Comparison of ENCODE assay signal across 21 mouse cellular contexts in genomic region chr15:70764045-70764444, GRCm38 (mm10).
A peak's percentile ranks its signal among the peaks of the same experiment; 100 is the strongest.
DNase-seq lines count a peak whose midpoint lies in the region; ATAC-seq and TF ChIP-seq lines count a peak whose summit lies in the region.
"Had no signal": no experiment of that assay in that cellular context is flagged by ENCODE, and none has a peak within 500 bp of the region (broad histone marks: within the 10 kb centered on the region; RNA-seq: fewer than 3 reads in every experiment).

No protein-coding gene starts in this region.

- DNase-seq in forebrain, embryonic 11.5 days (ENCODE audit: low spot score), result no peak
- no peak for DNase-seq in forebrain, embryonic 10.5 days (ENCODE audit: extremely low spot score, low spot score)
- DNase-seq in lung, embryonic 14.5 days, result peak; percentile 18
- no peak for DNase-seq in lung, postnatal 25 days (ENCODE audit: low spot score)
- DNase-seq in forebrain, embryonic 14.5 days (ENCODE audit: low spot score), result peak; percentile 63
- peak; percentile 4 to 28 for DNase-seq in layer of hippocampus, postnatal 36 days
- DNase-seq in lung, postnatal 14 days, result no peak
- no peak for DNase-seq in thymus, postnatal 14 days
- DNase-seq: adrenal gland, adult 8-10 months; cerebellum, adult 11 months; cerebellum, postnatal 14 days; gastrocnemius, postnatal 36 days; kidney, adult 11 months; kidney, postnatal 10 days; liver, embryonic 13.5 days; retina, postnatal 1 day; right cerebral cortex, postnatal 4 days had no signal

- no peak overlapping the region for H3K4me3 ChIP-seq in forebrain, embryonic 11.5 days (ENCODE audit: low read depth, low read length)
- H3K4me3 ChIP-seq in forebrain, embryonic 10.5 days, result no peak overlapping the region
- H3K4me3 ChIP-seq in lung, embryonic 14.5 days (ENCODE audit: low read depth, low read length), result no peak overlapping the region
- H3K4me3 ChIP-seq in forebrain, embryonic 14.5 days (ENCODE audit: low read depth, low read length), result no peak overlapping the region
- H3K4me3 ChIP-seq: embryonic facial prominence, embryonic 13.5 days; hindbrain, embryonic 10.5 days; limb, embryonic 12.5 days; liver, embryonic 13.5 days; lung, embryonic 15.5 days had no signal

- H3K4me1 ChIP-seq in forebrain, embryonic 11.5 days (replicated peaks; ENCODE audit: control insufficient read depth, insufficient read depth, low read length), result no peaks in the 10 kb centered on the region
- H3K4me1 ChIP-seq in forebrain, embryonic 10.5 days, result 0 out of 2 replicates have a peak, but pooled peaks cover 3% of the 10 kb centered on the region
- no peaks in the 10 kb centered on the region for H3K4me1 ChIP-seq in lung, embryonic 14.5 days (ENCODE audit: insufficient read depth)
- no peaks in the 10 kb centered on the region for H3K4me1 ChIP-seq in forebrain, embryonic 14.5 days (ENCODE audit: control insufficient read depth, insufficient read depth, low read length)
- H3K4me1 ChIP-seq: embryonic facial prominence, embryonic 13.5 days; hindbrain, embryonic 10.5 days; limb, embryonic 12.5 days; liver, embryonic 13.5 days; lung, embryonic 15.5 days had no signal

- no peak overlapping the region for H3K27ac ChIP-seq in forebrain, embryonic 11.5 days (ENCODE audit: low read depth, low read length)
- no peak overlapping the region for H3K27ac ChIP-seq in forebrain, embryonic 10.5 days
- no peak overlapping the region for H3K27ac ChIP-seq in lung, embryonic 14.5 days (ENCODE audit: low read depth)
- no peak overlapping the region for H3K27ac ChIP-seq in forebrain, embryonic 14.5 days (ENCODE audit: low read depth, low read length)
- H3K27ac ChIP-seq: embryonic facial prominence, embryonic 13.5 days; hindbrain, embryonic 10.5 days; limb, embryonic 12.5 days; liver, embryonic 13.5 days; lung, embryonic 15.5 days had no signal

- TF ChIP-seq CTCF in lung, embryonic 14.5 days (IDR thresholded peaks at IDR 0.05; ENCODE audit: low read depth), result no peak

- no peaks in the 10 kb centered on the region for H3K9me3 ChIP-seq in forebrain, embryonic 11.5 days (ENCODE audit: control insufficient read depth, low read length)
- H3K9me3 ChIP-seq in forebrain, embryonic 10.5 days, result no peaks in the 10 kb centered on the region; the same call in 1 of the 2 replicates
- no peaks in the 10 kb centered on the region for H3K9me3 ChIP-seq in lung, embryonic 14.5 days (ENCODE audit: low read depth, low read length)
- no peaks in the 10 kb centered on the region for H3K9me3 ChIP-seq in forebrain, embryonic 14.5 days (replicated peaks; ENCODE audit: control insufficient read depth, low read length)
- H3K9me3 ChIP-seq: embryonic facial prominence, embryonic 13.5 days; limb, embryonic 12.5 days; liver, embryonic 13.5 days; lung, embryonic 15.5 days had no signal

- WGBS in forebrain, embryonic 11.5 days, result 44% methylated on average over 1 of the region's 1 CpGs
- WGBS in forebrain, embryonic 10.5 days, result 44% methylated on average over 1 of the region's 1 CpGs
- 16% methylated on average over 1 of the region's 1 CpGs for WGBS in lung, embryonic 14.5 days
- 8% methylated on average over 1 of the region's 1 CpGs for WGBS in forebrain, embryonic 14.5 days

- ATAC-seq in forebrain, embryonic 11.5 days (replicated peaks; ENCODE audit: low FRiP score), result peak; percentile 60; the same call in 1 of the 2 replicates
- ATAC-seq in lung, embryonic 14.5 days (ENCODE audit: insufficient read depth), result no peak
- ATAC-seq in forebrain, embryonic 14.5 days, result peak; percentile 62; the same call in 1 of the 2 replicates

- no peaks in the 10 kb centered on the region for H3K36me3 ChIP-seq in forebrain, embryonic 11.5 days (ENCODE audit: control insufficient read depth, insufficient read depth, low read length)
- H3K36me3 ChIP-seq in forebrain, embryonic 10.5 days (replicated peaks), result no peaks in the 10 kb centered on the region
- H3K36me3 ChIP-seq in lung, embryonic 14.5 days (ENCODE audit: insufficient read depth), result no peaks in the 10 kb centered on the region
- H3K36me3 ChIP-seq in forebrain, embryonic 14.5 days (ENCODE audit: control insufficient read depth, insufficient read depth, low read length), result no peaks in the 10 kb centered on the region
- H3K36me3 ChIP-seq: embryonic facial prominence, embryonic 13.5 days; hindbrain, embryonic 10.5 days; limb, embryonic 12.5 days; liver, embryonic 13.5 days; lung, embryonic 15.5 days had no signal

- H3K27me3 ChIP-seq in forebrain, embryonic 11.5 days (ENCODE audit: control insufficient read depth, insufficient read depth, low read length), result no peaks in the 10 kb centered on the region
- no peaks in the 10 kb centered on the region for H3K27me3 ChIP-seq in forebrain, embryonic 10.5 days (ENCODE audit: poor library complexity, severe bottlenecking)
- no peaks in the 10 kb centered on the region for H3K27me3 ChIP-seq in lung, embryonic 14.5 days (ENCODE audit: insufficient read depth, low read length)
- no peaks in the 10 kb centered on the region for H3K27me3 ChIP-seq in forebrain, embryonic 14.5 days (replicated peaks; ENCODE audit: control insufficient read depth, insufficient read depth, low read length)
- H3K27me3 ChIP-seq: embryonic facial prominence, embryonic 13.5 days; limb, embryonic 12.5 days; liver, embryonic 13.5 days; lung, embryonic 15.5 days had no signal

- no peak overlapping the region for H3K4me2 ChIP-seq in forebrain, embryonic 11.5 days (ENCODE audit: low read depth, low read length, severe bottlenecking)
- no peak overlapping the region for H3K4me2 ChIP-seq in lung, embryonic 14.5 days
- H3K4me2 ChIP-seq in forebrain, embryonic 14.5 days (ENCODE audit: low read length), result no peak overlapping the region
- H3K4me2 ChIP-seq: embryonic facial prominence, embryonic 13.5 days; limb, embryonic 12.5 days; liver, embryonic 13.5 days; lung, embryonic 15.5 days had no signal

- H3K9ac ChIP-seq in forebrain, embryonic 11.5 days (ENCODE audit: low read length), result no peak overlapping the region
- H3K9ac ChIP-seq in lung, embryonic 14.5 days, result no peak overlapping the region
- H3K9ac ChIP-seq in forebrain, embryonic 14.5 days (ENCODE audit: low read length), result no peak overlapping the region
- H3K9ac ChIP-seq: embryonic facial prominence, embryonic 13.5 days; limb, embryonic 12.5 days; liver, embryonic 13.5 days; lung, embryonic 15.5 days had no signal

Comparison
In these comparisons a context has a peak if more than half of its experiments do, and no peak if none do; other contexts are left out.
1. DNase-seq: peak in lung, embryonic 14.5 days (single experiment), forebrain, embryonic 14.5 days (single experiment) and layer of hippocampus, postnatal 36 days (2 of 2); none in forebrain, embryonic 11.5 days (single experiment), forebrain, embryonic 10.5 days (single experiment), lung, postnatal 25 days (single experiment), lung, postnatal 14 days (single experiment) and thymus, postnatal 14 days (single experiment).